Mouse (Mus musculus): ENCODE results near the gene Lrcol1. TPM values are rescaled to one million over a fixed set of nuclear protein-coding genes. Genes with fewer than 3 reads are reported as not detected.

Gene Lrcol1
- polyA plus RNA-seq (2012; rRNA removed), result not detected in 2 replicates

GRCm38 (mm10) chr5:110344524-110344923 lies at the start of gene Lrcol1:
Lrcol1 (plus strand) TSS chr5:110344730.

DNA sequence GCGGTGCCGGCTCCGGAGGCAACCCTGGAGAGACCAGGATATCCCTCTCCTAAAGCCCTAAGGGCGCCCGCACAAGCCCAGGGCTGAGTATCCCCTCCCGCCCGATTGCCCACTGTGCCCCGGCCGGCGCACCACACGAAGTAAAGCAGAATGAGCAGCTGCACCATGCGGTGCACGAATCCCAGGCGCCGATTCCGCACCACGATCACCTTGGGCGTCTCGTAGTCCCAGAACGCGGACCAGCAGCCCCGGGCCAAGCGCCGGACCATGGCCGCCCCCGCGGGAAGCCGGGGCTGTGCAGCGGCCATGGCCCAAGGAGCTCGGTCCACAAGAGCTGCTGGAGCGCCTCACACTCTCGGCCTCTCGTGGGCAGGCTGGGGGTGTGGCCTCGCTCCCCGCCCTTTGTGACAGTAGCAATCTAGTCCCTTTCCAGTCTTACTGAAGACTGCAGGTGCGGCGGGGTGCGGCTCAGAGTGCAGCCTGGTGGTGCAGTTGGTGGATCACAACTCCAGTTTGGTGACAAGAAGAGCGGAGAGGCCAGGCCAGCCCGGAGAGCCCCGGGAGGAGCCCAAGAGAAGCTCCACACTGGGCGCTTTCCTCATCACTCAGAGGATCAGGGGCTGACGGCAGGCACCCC lies 1.8 kb upstream of the Lrcol1 start, which contains the start of gene P2rx2:
Gene P2rx2 (minus strand): TSS at position 565 of the 637 bp plus-strand sequence.

Other genes with a start within 250 kb of the Lrcol1 start
- 2.0 and 2.3 TPM in 2 replicates for gene Plcxd1, start 244.8 kb upstream of the Lrcol1 start, polyA plus RNA-seq (2012; rRNA removed)
- 216 and 218 TPM in 2 replicates for gene Gtpbp6, start 236.5 kb upstream of the Lrcol1 start, polyA plus RNA-seq (2012; rRNA removed)
- gene Zfp605, start 234.6 kb upstream of the Lrcol1 start, polyA plus RNA-seq (2012; rRNA removed), result 8.3 and 9.7 TPM in 2 replicates
- 117 and 126 TPM in 2 replicates for gene Chfr, start 208.9 kb upstream of the Lrcol1 start, polyA plus RNA-seq (2012; rRNA removed)
- 18.0 and 18.4 TPM in 2 replicates for gene Golga3, start 168.0 kb upstream of the Lrcol1 start, polyA plus RNA-seq (2012; rRNA removed)
- gene Ankle2, start 113.7 kb upstream of the Lrcol1 start, polyA plus RNA-seq (2012; rRNA removed), result 19.8 and 20.2 TPM in 2 replicates
- gene Pgam5, start 74.8 kb upstream of the Lrcol1 start, polyA plus RNA-seq (2012; rRNA removed), result 49.8 and 52.4 TPM in 2 replicates
- gene Pxmp2, start 58.5 kb upstream of the Lrcol1 start, polyA plus RNA-seq (2012; rRNA removed), result 5.2 and 5.3 TPM in 2 replicates
- gene Pole, start 58.4 kb upstream of the Lrcol1 start, polyA plus RNA-seq (2012; rRNA removed), result 20.0 and 22.1 TPM in 2 replicates
- gene P2rx2, start 1.5 kb upstream of the Lrcol1 start, polyA plus RNA-seq (2012; rRNA removed), result 7.5 and 8.5 TPM in 2 replicates
- gene Fbrsl1, start 103.8 kb downstream of the Lrcol1 start, polyA plus RNA-seq (2012; rRNA removed), result 60.7 and 66.7 TPM in 2 replicates
- gene Galnt9, start 199.6 kb downstream of the Lrcol1 start, polyA plus RNA-seq (2012; rRNA removed), result 19.7 and 20.4 TPM in 2 replicates